In genomic region chr6:101609015-101609414, GRCm38 (mm10) we compare ENCODE assay signal across 26 mouse cellular contexts.
DNase-seq lines count a peak whose midpoint lies in the region; ATAC-seq and TF ChIP-seq lines count a peak whose summit lies in the region.
"Had no signal": no experiment of that assay in that cellular context is flagged by ENCODE, and none has a peak within 500 bp of the region (broad histone marks: within the 10 kb centered on the region; RNA-seq: fewer than 3 reads in every experiment).

No protein-coding gene starts in this region.

- DNase-seq in frontal cortex, postnatal 10 days (ENCODE audit: low spot score in 2 of 2): no peak
- no peak for DNase-seq in left cerebral cortex, adult 2 months (ENCODE audit: extremely low spot score in 1 of 2, low spot score in 2 of 2)
- no peak for DNase-seq in left cerebral cortex, postnatal 4 days
- no peak for DNase-seq in heart, adult 18-20 months
- DNase-seq: adrenal gland, adult 8-10 months; adrenal gland, postnatal 14 days; adrenal gland, postnatal 36 days; B cell, adult 2 months; cerebellum, adult 11 months; cerebellum, adult 18-20 months; cerebellum, adult 8-10 months; cerebellum, adult 9-11 months; cerebellum, postnatal 14 days; cerebellum, postnatal 36 days; embryo, embryonic 11 days had no signal

- intact Hi-C loops in left cerebral cortex, adult 2 months (cut with DNase I): loop anchor here (1.0 to 5.0 kb wide), 3 partner anchors 58 to 254 kb away; partner anchors contain the start of gene Pdzrn3
- intact Hi-C loops in left cerebral cortex, postnatal 4 days (cut with DNase I): loop anchor here (5.0 kb wide), 1 partner anchor 342 kb away; no protein-coding TSS in a partner anchor

- peak overlapping the region; percentile 66 for H3K27ac ChIP-seq in left cerebral cortex, adult 2 months
- H3K27ac ChIP-seq: embryonic facial prominence, embryonic 13.5 days; embryonic facial prominence, embryonic 15.5 days; forebrain, embryonic 10.5 days; forebrain, embryonic 12.5 days had no signal

- no peak overlapping the region for H3K4me3 ChIP-seq in left cerebral cortex, adult 2 months
- H3K4me3 ChIP-seq: embryonic facial prominence, embryonic 13.5 days; embryonic facial prominence, embryonic 15.5 days; erythroblast, embryonic 14.5 days; forebrain, embryonic 10.5 days; forebrain, embryonic 12.5 days had no signal

- peak; percentile 89 for ATAC-seq in frontal cortex, adult (ENCODE audit: low TSS enrichment)
- ATAC-seq: activated CD4-positive, CD25-positive, alpha-beta regulatory T cell, adult 4 months; CD4-positive, CD25-positive, alpha-beta regulatory T cell, adult 4 months; forebrain, embryonic 14.5 days; forebrain, embryonic 16.5 days; Patski had no signal

- no peak for TF ChIP-seq CTCF in left cerebral cortex, adult 2 months (IDR thresholded peaks at IDR 0.05)
